Mouse (Mus musculus) megakaryocyte, embryonic 14.5 days (primary cell): ENCODE data around the gene Vnn3.

Experiments
- FLI1 ChIP-seq: IDR thresholded peaks from 2 replicates; pipeline ENCODE4 v1.6.1; 2012; ENCODE audit warnings: low read length, inconsistent platforms, mixed read lengths
- GATA1 ChIP-seq: IDR thresholded peaks from 3 replicates; pipeline ENCODE4 v1.6.1; 2012; ENCODE audit warnings: mixed read lengths, low read length, inconsistent platforms, borderline replicate concordance

DNA sequence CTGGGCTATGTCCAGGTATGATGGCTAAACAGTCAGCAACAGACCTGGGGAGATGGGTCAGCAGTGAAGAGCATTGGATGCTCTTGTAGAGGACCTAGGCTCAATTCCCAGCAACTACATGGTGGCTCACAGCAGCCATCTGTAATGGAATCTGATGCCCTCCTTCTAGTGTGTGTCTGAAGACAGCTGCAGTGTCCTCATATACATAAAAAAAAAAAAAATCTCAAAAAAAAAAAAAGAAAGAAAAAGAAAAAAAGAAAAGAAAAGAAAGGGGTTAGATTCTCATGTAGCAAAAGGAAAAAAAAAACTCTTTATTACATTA lies 38.9 kb upstream of the Vnn3 start:
- TF ChIP-seq GATA1 (no peak), FLI1 (no peak)
